ENCODE assay signal across 21 mouse cellular contexts in the genomic region with DNA sequence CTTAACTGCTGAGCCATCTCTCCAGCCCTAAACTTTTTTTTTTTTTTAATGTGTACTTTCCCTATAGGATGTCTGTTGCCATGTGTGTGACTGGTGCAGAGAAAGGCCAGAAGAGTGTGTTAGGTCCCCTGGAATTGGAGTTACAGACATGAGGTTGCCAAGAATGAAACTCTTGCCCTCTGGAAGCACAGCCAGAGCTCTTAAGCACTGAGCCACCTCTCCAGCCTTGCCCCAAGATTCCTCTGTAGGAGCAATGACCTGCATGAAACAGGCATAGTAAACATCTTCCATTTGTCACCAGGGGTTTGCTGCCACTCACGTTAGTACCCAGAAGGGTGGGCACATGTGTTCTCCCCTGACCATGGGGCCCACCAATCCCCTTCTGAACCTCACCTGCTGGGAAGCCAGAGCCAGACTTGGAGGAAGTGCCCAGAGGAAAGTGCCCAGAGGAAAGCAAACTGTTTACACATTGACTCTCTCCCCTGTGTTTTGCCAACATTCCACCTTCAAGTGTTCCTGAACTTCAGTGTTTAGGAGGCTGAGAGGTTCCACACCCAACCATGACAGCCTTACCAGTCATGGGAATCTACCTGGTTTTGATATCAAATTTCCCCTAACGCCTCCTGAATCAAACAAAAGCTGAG. TPM values are rescaled to one million over a fixed set of nuclear protein-coding genes. Genes with fewer than 3 reads are reported as not detected.
A peak's percentile ranks its signal among the peaks of the same experiment; 100 is the strongest.
DNase-seq lines count a peak whose midpoint lies in the region; ATAC-seq lines count a peak whose summit lies in the region.
"Had no signal": no experiment of that assay in that cellular context is flagged by ENCODE, and none has a peak within 500 bp of the region (broad histone marks: within the 10 kb centered on the region; RNA-seq: fewer than 3 reads in every experiment).

No protein-coding gene starts in this region.

- no peak overlapping the region for H3K4me3 ChIP-seq in lung, embryonic 16.5 days (ENCODE audit: low read length)
- no peak overlapping the region for H3K4me3 ChIP-seq in forebrain, embryonic 11.5 days (ENCODE audit: low read depth, low read length)
- no peak overlapping the region for H3K4me3 ChIP-seq in hindbrain, embryonic 13.5 days
- H3K4me3 ChIP-seq: embryonic facial prominence, embryonic 13.5 days; heart, embryonic 13.5 days had no signal

- H3K4me1 ChIP-seq in lung, embryonic 16.5 days (replicated peaks; ENCODE audit: control insufficient read depth, insufficient read depth, low read length): no peaks in the 10 kb centered on the region
- H3K4me1 ChIP-seq in forebrain, embryonic 11.5 days (replicated peaks; ENCODE audit: control insufficient read depth, insufficient read depth, low read length): no peaks in the 10 kb centered on the region
- no peaks in the 10 kb centered on the region for H3K4me1 ChIP-seq in hindbrain, embryonic 13.5 days (replicated peaks)
- H3K4me1 ChIP-seq: heart, embryonic 13.5 days had no signal

- H3K27me3 ChIP-seq in lung, embryonic 16.5 days (ENCODE audit: control insufficient read depth, insufficient read depth, low read depth, low read length): no peaks in the 10 kb centered on the region
- no peaks in the 10 kb centered on the region for H3K27me3 ChIP-seq in forebrain, embryonic 11.5 days (ENCODE audit: control insufficient read depth, insufficient read depth, low read length)
- no peaks in the 10 kb centered on the region for H3K27me3 ChIP-seq in hindbrain, embryonic 13.5 days
- H3K27me3 ChIP-seq: embryonic facial prominence, embryonic 13.5 days; heart, embryonic 13.5 days had no signal

- H3K4me2 ChIP-seq in lung, embryonic 16.5 days (ENCODE audit: low read depth, low read length): no peak overlapping the region
- no peak overlapping the region for H3K4me2 ChIP-seq in forebrain, embryonic 11.5 days (ENCODE audit: low read depth, low read length, severe bottlenecking)
- H3K4me2 ChIP-seq in hindbrain, embryonic 13.5 days: no peak overlapping the region
- H3K4me2 ChIP-seq: embryonic facial prominence, embryonic 13.5 days; heart, embryonic 13.5 days had no signal

- H3K9me3 ChIP-seq in lung, embryonic 16.5 days (ENCODE audit: control insufficient read depth, low read length): no peaks in the 10 kb centered on the region
- no peaks in the 10 kb centered on the region for H3K9me3 ChIP-seq in forebrain, embryonic 11.5 days (ENCODE audit: control insufficient read depth, low read length)
- no peaks in the 10 kb centered on the region for H3K9me3 ChIP-seq in hindbrain, embryonic 13.5 days
- H3K9me3 ChIP-seq: embryonic facial prominence, embryonic 13.5 days; G1E; heart, embryonic 13.5 days had no signal

- 31% methylated on average over 2 of the region's 2 CpGs for WGBS in lung, embryonic 16.5 days
- 83% methylated on average over 2 of the region's 2 CpGs for WGBS in forebrain, embryonic 11.5 days
- WGBS in hindbrain, embryonic 13.5 days: 80% methylated on average over 2 of the region's 2 CpGs

- no peak overlapping the region for H3K9ac ChIP-seq in lung, embryonic 16.5 days (ENCODE audit: low read length)
- no peak overlapping the region for H3K9ac ChIP-seq in forebrain, embryonic 11.5 days (ENCODE audit: low read length)
- no peak overlapping the region for H3K9ac ChIP-seq in hindbrain, embryonic 13.5 days
- H3K9ac ChIP-seq: embryonic facial prominence, embryonic 13.5 days; heart, embryonic 13.5 days had no signal

- H3K27ac ChIP-seq in lung, embryonic 16.5 days (ENCODE audit: low read length): peak overlapping the region; percentile 74
- no peak overlapping the region for H3K27ac ChIP-seq in forebrain, embryonic 11.5 days (ENCODE audit: low read depth, low read length)
- no peak overlapping the region for H3K27ac ChIP-seq in hindbrain, embryonic 13.5 days
- H3K27ac ChIP-seq: embryonic facial prominence, embryonic 13.5 days; heart, embryonic 13.5 days had no signal

- H3K36me3 ChIP-seq in lung, embryonic 16.5 days (ENCODE audit: control insufficient read depth, insufficient read depth, low read length): no peaks in the 10 kb centered on the region
- no peaks in the 10 kb centered on the region for H3K36me3 ChIP-seq in forebrain, embryonic 11.5 days (ENCODE audit: control insufficient read depth, insufficient read depth, low read length)
- no peaks in the 10 kb centered on the region for H3K36me3 ChIP-seq in hindbrain, embryonic 13.5 days
- H3K36me3 ChIP-seq: embryonic facial prominence, embryonic 13.5 days; G1E; heart, embryonic 13.5 days had no signal

- peak; percentile 86 for ATAC-seq in lung, embryonic 16.5 days (ENCODE audit: low read depth)
- ATAC-seq in forebrain, embryonic 11.5 days (replicated peaks; ENCODE audit: low FRiP score): no peak
- ATAC-seq in hindbrain, embryonic 13.5 days (ENCODE audit: low FRiP score): no peak
- ATAC-seq: CD4-positive, CD25-positive, alpha-beta regulatory T cell, adult 4 months; forebrain, embryonic 14.5 days; hindbrain, embryonic 16.5 days had no signal

- peak; percentile 71 for DNase-seq in heart, adult 11 months
- DNase-seq in heart, adult 8-10 months (ENCODE audit: low spot score): no peak
- peak; percentile 88 for DNase-seq in lung, postnatal 25 days (ENCODE audit: low spot score)
- no peak for DNase-seq in forebrain, embryonic 11.5 days (ENCODE audit: low spot score)
- no peak for DNase-seq in gastrocnemius, adult 18-20 months (ENCODE audit: low spot score)
- DNase-seq: adrenal gland, adult 8-10 months; B cell, adult 2 months; cerebellum, adult 11 months; cerebellum, adult 8-10 months; cerebellum, postnatal 14 days; embryo, embryonic 11 days; gastrocnemius, postnatal 10 days; heart, postnatal 36 days had no signal

RNA-seq across cellular contexts. Expression of a gene that starts 21.7 kb away (rescaled TPM):
- 100 to 1,000 TPM; 118 to 153 (median 121) TPM for total RNA-seq in heart, adult 8-10 months (2022)
- polyA plus RNA-seq in lung, embryonic 16.5 days (2015; fragmentation: Nextera tagmentation; extraction: Ambion mirVana): 341 and 430 TPM in 2 replicates
- polyA plus RNA-seq in forebrain, embryonic 11.5 days (2014; fragmentation: Nextera tagmentation; extraction: Ambion mirVana): 5.1 and 5.8 TPM in 2 replicates
- 10 to 100 TPM; 17.5 to 23.1 TPM for total RNA-seq in gastrocnemius, adult 18-20 months (2021)
- 10.1 and 14.1 TPM in 2 replicates for polyA plus RNA-seq in hindbrain, embryonic 13.5 days (2015; fragmentation: Nextera tagmentation; extraction: Ambion mirVana)

RNA-seq across cellular contexts. Expression of a gene that starts 24.4 kb away (rescaled TPM):
- total RNA-seq in heart, adult 8-10 months (2022): 100 to 1,000 TPM; 186 to 247 (median 204) TPM
- 306 and 339 TPM in 2 replicates for polyA plus RNA-seq in lung, embryonic 16.5 days (2015; fragmentation: Nextera tagmentation; extraction: Ambion mirVana)
- polyA plus RNA-seq in forebrain, embryonic 11.5 days (2014; fragmentation: Nextera tagmentation; extraction: Ambion mirVana): 319 and 365 TPM in 2 replicates
- total RNA-seq in gastrocnemius, adult 18-20 months (2021): 100 to 1,000 TPM; 173 to 201 TPM
- 366 and 376 TPM in 2 replicates for polyA plus RNA-seq in hindbrain, embryonic 13.5 days (2015; fragmentation: Nextera tagmentation; extraction: Ambion mirVana)

RNA-seq across cellular contexts. Expression of a gene that starts 42.7 kb away (rescaled TPM):
- total RNA-seq in heart, adult 8-10 months (2022): 10 to 100 TPM in 2 of 4 experiments, 1 to 10 TPM in 2; 5.8 to 14.5 (median 8.7) TPM
- 8.9 and 10.0 TPM in 2 replicates for polyA plus RNA-seq in lung, embryonic 16.5 days (2015; fragmentation: Nextera tagmentation; extraction: Ambion mirVana)
- 8.1 and 10.1 TPM in 2 replicates for polyA plus RNA-seq in forebrain, embryonic 11.5 days (2014; fragmentation: Nextera tagmentation; extraction: Ambion mirVana)
- 1 to 10 TPM; 2.9 to 6.3 TPM for total RNA-seq in gastrocnemius, adult 18-20 months (2021)
- 5.4 and 5.5 TPM in 2 replicates for polyA plus RNA-seq in hindbrain, embryonic 13.5 days (2015; fragmentation: Nextera tagmentation; extraction: Ambion mirVana)

Comparison
In these comparisons a context has a peak if more than half of its experiments do, and no peak if none do; other contexts are left out.
1. DNase-seq: peak in heart, adult 11 months (single experiment) and lung, postnatal 25 days (single experiment); none in heart, adult 8-10 months (single experiment), forebrain, embryonic 11.5 days (single experiment) and gastrocnemius, adult 18-20 months (single experiment).
2. RNA of a gene that starts 21.7 kb away (polyA plus RNA-seq): 341 to 430 TPM in lung, embryonic 16.5 days; 10.1 to 14.1 TPM in hindbrain, embryonic 13.5 days and 5.1 to 5.8 TPM in forebrain, embryonic 11.5 days; every median in the first group is over 10 times any median in the second.